Mouse (Mus musculus): ENCODE results near the gene Aanat. TPM values are rescaled to one million over a fixed set of nuclear protein-coding genes. Genes with fewer than 3 reads are reported as not detected.

The Aanat gene
- polyA plus RNA-seq, 1 experiment: not detected

DNA sequence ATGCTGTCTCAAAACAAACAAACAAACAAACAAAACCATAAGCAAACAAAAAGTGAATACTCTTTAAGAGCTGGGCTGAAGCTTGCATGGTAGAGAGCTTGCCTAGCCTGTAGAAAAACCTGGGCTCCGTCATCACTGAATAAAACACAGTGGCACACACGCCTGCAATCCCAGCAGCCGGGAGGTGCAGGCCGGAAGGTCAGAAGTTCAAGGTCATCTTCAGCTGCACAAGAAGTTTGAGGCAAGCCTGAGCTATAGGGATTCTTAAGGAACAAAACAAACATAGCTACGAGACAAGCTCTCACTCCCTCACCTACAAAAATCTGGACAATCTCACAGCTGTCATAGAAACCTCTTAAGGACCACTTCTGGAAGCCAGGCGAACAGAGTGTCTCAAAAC, 550 bp upstream of the Aanat start:
- DNase-seq (ENCODE audit: low read depth in 1 of 2, low spot score in 2 of 2): no peak

DNA sequence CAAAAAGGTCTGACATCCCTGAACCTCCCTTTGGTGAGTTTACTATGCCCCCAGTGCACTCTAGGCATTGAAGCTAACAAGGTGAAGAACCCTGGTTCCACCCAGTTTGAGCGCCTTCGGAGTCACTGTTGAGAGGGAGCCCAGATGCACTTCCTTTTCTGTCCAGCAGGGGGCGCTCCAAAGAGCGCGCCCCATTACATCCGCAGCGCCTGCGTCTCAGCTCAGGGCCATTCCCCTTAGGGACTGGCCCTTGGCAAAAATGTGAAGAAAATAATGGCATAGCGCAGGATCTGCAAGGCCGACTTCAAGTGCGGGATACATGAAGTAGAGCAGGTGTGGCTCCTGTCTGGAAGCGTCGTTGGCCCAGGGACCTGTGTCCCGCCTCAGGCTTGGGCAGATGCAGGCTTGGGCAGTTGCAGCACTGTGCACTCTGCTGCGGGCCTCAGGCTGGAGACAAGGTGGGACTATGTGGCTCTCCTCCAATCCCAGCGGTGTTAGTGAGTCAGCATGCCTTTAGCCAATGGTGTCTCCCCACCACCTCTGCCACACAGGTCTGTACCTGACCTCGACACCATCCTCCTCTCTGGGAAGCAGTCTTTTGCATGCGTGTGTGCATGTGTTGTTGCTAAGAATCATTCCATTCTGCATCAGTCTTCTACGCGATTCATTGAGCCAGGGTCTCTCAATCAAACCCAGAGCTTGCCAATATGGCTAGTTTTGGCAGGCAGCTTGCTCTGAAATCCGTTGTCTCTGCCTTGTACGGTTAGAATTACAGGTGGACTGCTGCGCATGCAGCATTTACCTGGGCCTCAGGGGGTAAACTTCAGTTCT, 784 bp downstream of the Aanat start:
- Histone ChIP-seq H3K27me3 (ENCODE audit: control insufficient read depth, insufficient read depth, low read length) (no peaks in the 10 kb centered on the region), H3K36me3 (ENCODE audit: control insufficient read depth, insufficient read depth, low read length) (no peaks in the 10 kb centered on the region), H3K4me1 (ENCODE audit: control insufficient read depth, insufficient read depth, insufficient read length) (peaks cover 2% of the 10 kb centered on the region; the same call in 1 of the 2 replicates), H3K27ac (ENCODE audit: insufficient read depth, low read length) (no peak overlapping the region), H3K4me3 (ENCODE audit: extremely low read depth, insufficient read depth, insufficient read length) (no peak overlapping the region)
- no peak for TF ChIP-seq POLR2A (IDR thresholded peaks at IDR 0.05; ENCODE audit: low read depth, low read length)
- TF ChIP-seq CTCF (IDR thresholded peaks at IDR 0.05; ENCODE audit: extremely low read depth, insufficient read depth, insufficient read length, insufficient replicate concordance): peak; percentile 99
- peak; percentile 41 to 70 for DNase-seq (ENCODE audit: low read depth in 1 of 2, low spot score in 2 of 2)
- 37% methylated on average over 23 of the region's 23 CpGs for WGBS

More for the DNA sequence above, 550 bp upstream of the Aanat start:
- Histone ChIP-seq H3K27ac (ENCODE audit: insufficient read depth, low read length) (no peak overlapping the region), H3K4me3 (ENCODE audit: extremely low read depth, insufficient read depth, insufficient read length) (no peak overlapping the region), H3K27me3 (ENCODE audit: control insufficient read depth, insufficient read depth, low read length) (no peaks in the 10 kb centered on the region), H3K36me3 (ENCODE audit: control insufficient read depth, insufficient read depth, low read length) (no peaks in the 10 kb centered on the region), H3K4me1 (ENCODE audit: control insufficient read depth, insufficient read depth, insufficient read length) (peaks cover 6% of the 10 kb centered on the region)
- WGBS: 88% methylated on average over 6 of the region's 6 CpGs
- TF ChIP-seq CTCF (IDR thresholded peaks at IDR 0.05; ENCODE audit: extremely low read depth, insufficient read depth, insufficient read length, insufficient replicate concordance): no peak
- no peak for TF ChIP-seq POLR2A (IDR thresholded peaks at IDR 0.05; ENCODE audit: low read depth, low read length)

DNA sequence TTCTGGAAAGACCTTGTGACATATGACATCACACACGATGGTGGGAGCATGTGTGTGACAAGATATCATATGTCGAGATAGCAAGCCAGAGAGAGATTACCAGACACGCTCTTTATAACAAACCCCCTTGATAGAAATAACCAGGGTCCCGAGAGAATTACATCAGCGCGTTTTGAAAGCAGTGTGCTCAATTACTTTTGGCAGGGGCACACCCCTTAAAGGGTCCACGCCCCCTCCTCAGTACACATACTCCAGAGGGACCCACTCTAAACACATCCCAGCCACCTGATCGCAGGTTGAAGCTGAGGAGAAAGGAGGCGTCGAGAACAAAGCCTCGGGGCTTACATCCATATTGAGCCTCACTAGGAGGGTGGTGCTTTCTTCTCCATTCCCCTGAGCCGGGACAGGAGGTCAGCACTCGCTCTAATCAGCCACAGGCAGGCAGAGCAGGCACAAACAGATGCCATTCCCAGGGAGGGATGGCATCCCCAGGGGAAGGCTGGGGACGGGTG, 2.8 kb downstream of the Aanat start:
- H3K36me3 ChIP-seq (ENCODE audit: control insufficient read depth, insufficient read depth, low read length): no peaks in the 10 kb centered on the region
- no peak for DNase-seq (ENCODE audit: low read depth in 1 of 2, low spot score in 2 of 2)
- H3K27ac ChIP-seq (ENCODE audit: insufficient read depth, low read length): no peak overlapping the region
- no peak for TF ChIP-seq CTCF (IDR thresholded peaks at IDR 0.05; ENCODE audit: extremely low read depth, insufficient read depth, insufficient read length, insufficient replicate concordance)
- TF ChIP-seq POLR2A (IDR thresholded peaks at IDR 0.05; ENCODE audit: low read depth, low read length): no peak
- H3K4me1 ChIP-seq (ENCODE audit: control insufficient read depth, insufficient read depth, insufficient read length): peaks cover 2% of the 10 kb centered on the region; the same call in 1 of the 2 replicates
- H3K27me3 ChIP-seq (ENCODE audit: control insufficient read depth, insufficient read depth, low read length): no peaks in the 10 kb centered on the region
- 36% methylated on average over 14 of the region's 14 CpGs for WGBS
- H3K4me3 ChIP-seq (ENCODE audit: extremely low read depth, insufficient read depth, insufficient read length): no peak overlapping the region

DNA sequence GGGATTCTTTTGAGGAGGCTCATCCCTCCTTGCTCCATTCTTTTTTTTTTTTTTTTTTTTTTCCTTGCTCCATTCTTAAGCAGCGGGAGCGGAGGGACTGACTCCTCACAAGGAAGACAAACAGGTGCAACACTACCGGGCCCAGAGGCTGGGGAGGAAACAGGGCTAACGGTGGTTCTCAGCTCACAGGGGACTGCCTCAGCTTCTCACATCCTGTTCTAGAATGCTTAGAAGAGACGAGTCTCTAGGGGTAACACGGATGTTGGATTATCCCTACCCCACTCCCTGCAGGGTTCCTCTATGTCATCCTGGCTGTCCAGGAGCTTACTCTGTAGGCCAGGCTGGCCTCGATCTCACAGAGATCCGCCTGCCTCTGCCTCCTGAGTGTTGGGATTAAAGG, 3.3 kb downstream of the Aanat start:
- Histone ChIP-seq H3K4me1 (ENCODE audit: control insufficient read depth, insufficient read depth, insufficient read length) (peaks cover 2% of the 10 kb centered on the region; the same call in 1 of the 2 replicates), H3K4me3 (ENCODE audit: extremely low read depth, insufficient read depth, insufficient read length) (no peak overlapping the region), H3K27me3 (ENCODE audit: control insufficient read depth, insufficient read depth, low read length) (no peaks in the 10 kb centered on the region), H3K36me3 (ENCODE audit: control insufficient read depth, insufficient read depth, low read length) (no peaks in the 10 kb centered on the region), H3K27ac (ENCODE audit: insufficient read depth, low read length) (no peak overlapping the region)
- WGBS: 25% methylated on average over 8 of the region's 8 CpGs
- DNase-seq (ENCODE audit: low read depth in 1 of 2, low spot score in 2 of 2): no peak
- TF ChIP-seq CTCF (IDR thresholded peaks at IDR 0.05; ENCODE audit: extremely low read depth, insufficient read depth, insufficient read length, insufficient replicate concordance) (no peak), POLR2A (IDR thresholded peaks at IDR 0.05; ENCODE audit: low read depth, low read length) (no peak)

DNA sequence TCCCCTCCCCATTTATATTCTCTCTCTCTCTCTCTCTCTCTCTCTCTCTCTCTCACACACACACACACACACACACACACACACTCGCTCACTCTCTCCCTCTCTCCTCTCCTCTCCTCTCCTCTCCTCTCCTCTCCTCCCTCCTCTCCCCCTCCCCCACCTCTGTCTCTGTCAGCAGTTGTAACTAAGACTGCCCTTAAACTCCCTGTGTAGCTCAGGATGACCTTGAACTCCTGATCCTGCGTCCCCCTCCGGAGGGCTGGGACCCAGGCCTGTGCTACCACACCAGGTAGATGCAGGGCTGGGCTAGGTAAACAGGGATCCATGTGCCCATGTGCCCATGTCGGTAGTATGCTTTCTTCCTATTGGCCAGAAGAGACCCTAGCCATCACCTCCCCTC, 5.4 kb downstream of the Aanat start:
- no peak for DNase-seq (ENCODE audit: low read depth in 1 of 2, low spot score in 2 of 2)
- WGBS: 84% methylated on average over 4 of the region's 4 CpGs
- TF ChIP-seq POLR2A (IDR thresholded peaks at IDR 0.05; ENCODE audit: low read depth, low read length): no peak
- TF ChIP-seq CTCF (IDR thresholded peaks at IDR 0.05; ENCODE audit: extremely low read depth, insufficient read depth, insufficient read length, insufficient replicate concordance): no peak

DNA sequence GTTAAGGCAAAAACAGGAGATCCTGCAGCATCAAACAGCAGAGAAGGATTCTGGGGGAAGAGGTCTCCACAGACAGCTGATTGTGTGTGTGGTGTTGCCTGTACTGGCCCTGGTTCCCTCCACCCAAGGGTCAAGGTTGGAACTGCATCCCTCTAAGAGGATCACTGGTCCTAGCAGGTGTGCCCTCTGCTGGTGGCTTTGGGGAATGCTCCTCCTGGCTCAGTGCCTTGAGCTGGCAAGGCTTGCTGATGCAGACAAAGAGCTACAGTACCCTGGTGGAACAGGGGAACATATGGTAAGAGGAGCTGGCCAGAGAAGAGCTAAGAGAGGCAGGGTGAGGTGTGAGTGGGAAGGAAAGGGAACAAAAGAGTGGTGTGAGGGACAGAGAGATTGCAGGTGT, 6.2 kb downstream of the Aanat start:
- DNase-seq (ENCODE audit: low read depth in 1 of 2, low spot score in 2 of 2): peak; percentile 63 to 87
- TF ChIP-seq POLR2A (IDR thresholded peaks at IDR 0.05; ENCODE audit: low read depth, low read length) (no peak), CTCF (IDR thresholded peaks at IDR 0.05; ENCODE audit: extremely low read depth, insufficient read depth, insufficient read length, insufficient replicate concordance) (peak; percentile 93; the same call in 1 of the 2 replicates)
- peaks cover 2% of the 10 kb centered on the region; the same call in 1 of the 2 replicates for H3K4me1 ChIP-seq (ENCODE audit: control insufficient read depth, insufficient read depth, insufficient read length)
- no peak overlapping the region for H3K27ac ChIP-seq (ENCODE audit: insufficient read depth, low read length)
- H3K36me3 ChIP-seq (ENCODE audit: control insufficient read depth, insufficient read depth, low read length): 0 out of 2 replicates have a peak, but pooled peaks cover 3% of the 10 kb centered on the region
- no peaks in the 10 kb centered on the region for H3K27me3 ChIP-seq (ENCODE audit: control insufficient read depth, insufficient read depth, low read length)
- H3K4me3 ChIP-seq (ENCODE audit: extremely low read depth, insufficient read depth, insufficient read length): no peak overlapping the region

More for the DNA sequence above, 5.4 kb downstream of the Aanat start:
- Histone ChIP-seq H3K27ac (ENCODE audit: insufficient read depth, low read length) (no peak overlapping the region), H3K27me3 (ENCODE audit: control insufficient read depth, insufficient read depth, low read length) (no peaks in the 10 kb centered on the region), H3K36me3 (ENCODE audit: control insufficient read depth, insufficient read depth, low read length) (no peaks in the 10 kb centered on the region), H3K4me1 (ENCODE audit: control insufficient read depth, insufficient read depth, insufficient read length) (peaks cover 2% of the 10 kb centered on the region; the same call in 1 of the 2 replicates), H3K4me3 (ENCODE audit: extremely low read depth, insufficient read depth, insufficient read length) (no peak overlapping the region)

Measured in spleen, adult 2 months (tissue).